Mouse (Mus musculus) naive thymus-derived CD4-positive, alpha-beta T cell, adult 2 months (primary cell): Measurements from ENCODE around the gene Gjd3.

Experiments used
- DNase-seq: peaks from one replicate; pipeline ENCODE4 v3.0.0-alpha.2; 2011; ENCODE audit warnings: low read depth

Gjd3 gene

GRCm38 (mm10) chr11:98947969-98948569 lies 34.7 kb downstream of the Gjd3 start:
- DNase-seq = peak; percentile 67

GRCm38 (mm10) chr11:98945605-98945977 lies 37.2 kb downstream of the Gjd3 start:
- DNase-seq = no peak

GRCm38 (mm10) chr11:98944897-98945604 lies 37.8 kb downstream of the Gjd3 start:
- peak; percentile 85 for DNase-seq

GRCm38 (mm10) chr11:98943741-98944461 lies 38.9 kb downstream of the Gjd3 start:
- peak; percentile 71 for DNase-seq

GRCm38 (mm10) chr11:98942923-98943641 lies 39.7 kb downstream of the Gjd3 start:
- DNase-seq = peak; percentile 83

- no peak for DNase-seq
Observed at GRCm38 (mm10) chr11:98942555-98942922, 40.3 kb downstream of the Gjd3 start.

- peak; percentile 99 for DNase-seq
Observed at GRCm38 (mm10) chr11:98941826-98942550, 40.8 kb downstream of the Gjd3 start.

- no peak for DNase-seq
Observed at GRCm38 (mm10) chr11:98941341-98941825, 41.4 kb downstream of the Gjd3 start.

GRCm38 (mm10) chr11:98940776-98941175 lies 42.0 kb downstream of the Gjd3 start:
- peak; percentile 43 for DNase-seq

GRCm38 (mm10) chr11:98939953-98940641 lies 42.7 kb downstream of the Gjd3 start:
- DNase-seq = peak; percentile 52

- peak; percentile 79 for DNase-seq
Observed at GRCm38 (mm10) chr11:98939084-98939952, 43.5 kb downstream of the Gjd3 start.

- DNase-seq = peak; percentile 46
Observed at GRCm38 (mm10) chr11:98938701-98939083, 44.1 kb downstream of the Gjd3 start.

GRCm38 (mm10) chr11:98937914-98938694 lies 44.7 kb downstream of the Gjd3 start:
- DNase-seq = peak; percentile 77

- DNase-seq = peak; percentile 91
Observed at GRCm38 (mm10) chr11:98937410-98937913, 45.4 kb downstream of the Gjd3 start.

- no peak for DNase-seq
Observed at GRCm38 (mm10) chr11:98936606-98937409, 46.0 kb downstream of the Gjd3 start.

GRCm38 (mm10) chr11:98936170-98936569 lies 46.6 kb downstream of the Gjd3 start:
- DNase-seq = no peak

- no peak for DNase-seq
Observed at GRCm38 (mm10) chr11:98935123-98935522, 47.7 kb downstream of the Gjd3 start.

- DNase-seq = no peak
Observed at GRCm38 (mm10) chr11:98934367-98934766, 48.4 kb downstream of the Gjd3 start.
